Mouse (Mus musculus) heart, adult 2 months (tissue): ENCODE results near the gene Prkag3.

Experiments used
- CTCF ChIP-seq: fragments of 200-600 bp; IDR thresholded peaks from 2 replicates; pipeline ENCODE4 v1.8.1; 2022; ENCODE audit warnings: antibody characterized with exemption, mild to moderate bottlenecking, moderate library complexity
- EP300 ChIP-seq: fragments of 200-500 bp; IDR thresholded peaks from 2 replicates; pipeline ENCODE4 v1.6.1; 2011; ENCODE audit warnings: low read depth, low read length, control low read depth; ENCODE audit not compliant: insufficient read depth
- POLR2A ChIP-seq: fragments of 200-500 bp; IDR thresholded peaks from 2 replicates; pipeline ENCODE4 v1.6.1; 2011; ENCODE audit warnings: mild to moderate bottlenecking, low read depth, low read length, control low read depth; ENCODE audit not compliant: insufficient read depth

- TF ChIP-seq CTCF (no peak), POLR2A (no peak), EP300 (no peak)
These were observed 280 bp upstream of the Prkag3 start for GRCm38 (mm10) chr1:74749301-74749700.
